Mouse (Mus musculus) ES-Bruce4 (cell line): ENCODE data around the gene Kcnq1. TPM values are rescaled to one million over a fixed set of nuclear protein-coding genes. Genes with fewer than 3 reads are reported as not detected.

Source experiments
- H3K27ac ChIP-seq: 2 replicates; pipeline ENCODE4 v1.5.1; 2012; ENCODE audit warnings: low read length, inconsistent platforms; ENCODE audit not compliant: insufficient read depth
- H3K27me3 ChIP-seq: 2 replicates; pipeline ENCODE4 v1.6.1; 2012; ENCODE audit warnings: mild to moderate bottlenecking, low read length, inconsistent platforms; ENCODE audit not compliant: control insufficient read depth, poor library complexity, insufficient read depth, severe bottlenecking
- H3K36me3 ChIP-seq: 2 replicates; pipeline ENCODE4 v1.6.1; 2012; ENCODE audit warnings: inconsistent platforms, mild to moderate bottlenecking, low read length, moderate library complexity; ENCODE audit not compliant: control insufficient read depth, poor library complexity, insufficient read depth, severe bottlenecking
- H3K4me1 ChIP-seq: one replicate; pipeline ENCODE4 v1.8.1; 2011; ENCODE audit warnings: low read length; ENCODE audit not compliant: control insufficient read depth, insufficient read depth
- H3K4me3 ChIP-seq: 2 replicates; pipeline ENCODE4 v1.5.1; 2011; ENCODE audit warnings: low read depth, mild to moderate bottlenecking, low read length
- H3K9ac ChIP-seq: 2 replicates; pipeline ENCODE4 v1.6.1; 2012; ENCODE audit warnings: low read depth, mild to moderate bottlenecking, inconsistent platforms; ENCODE audit not compliant: poor library complexity, severe bottlenecking
- H3K9me3 ChIP-seq: replicated peaks from 2 replicates; pipeline ENCODE4 v1.6.1; 2012; ENCODE audit warnings: mild to moderate bottlenecking, low read length, inconsistent platforms; ENCODE audit not compliant: control insufficient read depth, poor library complexity, insufficient read depth, severe bottlenecking
- CTCF ChIP-seq: IDR thresholded peaks from one replicate; pipeline ENCODE4 v1.8.1; 2011; ENCODE audit warnings: low read depth, low read length
- EP300 ChIP-seq: IDR thresholded peaks from 2 replicates; pipeline ENCODE4 v1.6.1; 2011; ENCODE audit warnings: low read depth, low read length; ENCODE audit not compliant: insufficient read depth
- POLR2A ChIP-seq: IDR thresholded peaks from one replicate; pipeline ENCODE4 v1.8.1; 2011; ENCODE audit warnings: low read length; ENCODE audit not compliant: insufficient read depth
- polyA plus RNA-seq: library from polyadenylated mRNA; stranded (reverse); fragments of >200 nt; gene quantifications from 2 replicates; pipeline ENCODE4 v1.2.4, GENCODE M21; 2011; ENCODE audit warnings: low read depth; ENCODE audit not compliant: missing spikeins, insufficient read depth, insufficient read length

Gene Kcnq1
- polyA plus RNA-seq, 1 experiment, result not detected

GRCm38 (mm10) chr7:143207044-143207443, 100.9 kb downstream of the Kcnq1 start:
- H3K36me3 ChIP-seq, result no peaks in the 10 kb centered on the region
- no peak overlapping the region for H3K9ac ChIP-seq
- TF ChIP-seq EP300, result no peak
- TF ChIP-seq CTCF, result no peak
- no peak for TF ChIP-seq POLR2A
- no peak overlapping the region for H3K4me3 ChIP-seq
- no peaks in the 10 kb centered on the region for H3K9me3 ChIP-seq
- H3K27me3 ChIP-seq, result no peaks in the 10 kb centered on the region; the same call in 1 of the 2 replicates
- no peaks in the 10 kb centered on the region for H3K4me1 ChIP-seq
- no peak overlapping the region for H3K27ac ChIP-seq

GRCm38 (mm10) chr7:143210796-143211195, 104.6 kb downstream of the Kcnq1 start:
- Histone ChIP-seq H3K27ac (no peak overlapping the region), H3K27me3 (no peaks in the 10 kb centered on the region; the same call in 1 of the 2 replicates), H3K4me3 (no peak overlapping the region), H3K36me3 (no peaks in the 10 kb centered on the region), H3K4me1 (no peaks in the 10 kb centered on the region), H3K9me3 (no peaks in the 10 kb centered on the region), H3K9ac (no peak overlapping the region)
- TF ChIP-seq CTCF, result no peak
- no peak for TF ChIP-seq EP300
- TF ChIP-seq POLR2A, result no peak

GRCm38 (mm10) chr7:143251206-143251605, 145.0 kb downstream of the Kcnq1 start:
- H3K36me3 ChIP-seq, result no peaks in the 10 kb centered on the region
- no peaks in the 10 kb centered on the region for H3K4me1 ChIP-seq
- no peak overlapping the region for H3K4me3 ChIP-seq
- TF ChIP-seq EP300, result no peak
- no peak for TF ChIP-seq POLR2A
- TF ChIP-seq CTCF, result no peak
- H3K9ac ChIP-seq, result no peak overlapping the region
- no peaks in the 10 kb centered on the region for H3K27me3 ChIP-seq
- H3K27ac ChIP-seq, result no peak overlapping the region
- H3K9me3 ChIP-seq, result no peaks in the 10 kb centered on the region

GRCm38 (mm10) chr7:143253126-143253871, 147.1 kb downstream of the Kcnq1 start:
- no peaks in the 10 kb centered on the region for H3K27me3 ChIP-seq
- TF ChIP-seq EP300 (no peak), CTCF (no peak), POLR2A (no peak)
- H3K4me3 ChIP-seq, result no peak overlapping the region
- no peaks in the 10 kb centered on the region for H3K4me1 ChIP-seq
- H3K9me3 ChIP-seq, result no peaks in the 10 kb centered on the region
- H3K36me3 ChIP-seq, result no peaks in the 10 kb centered on the region; the same call in 1 of the 2 replicates
- no peak overlapping the region for H3K9ac ChIP-seq
- no peak overlapping the region for H3K27ac ChIP-seq

DNA sequence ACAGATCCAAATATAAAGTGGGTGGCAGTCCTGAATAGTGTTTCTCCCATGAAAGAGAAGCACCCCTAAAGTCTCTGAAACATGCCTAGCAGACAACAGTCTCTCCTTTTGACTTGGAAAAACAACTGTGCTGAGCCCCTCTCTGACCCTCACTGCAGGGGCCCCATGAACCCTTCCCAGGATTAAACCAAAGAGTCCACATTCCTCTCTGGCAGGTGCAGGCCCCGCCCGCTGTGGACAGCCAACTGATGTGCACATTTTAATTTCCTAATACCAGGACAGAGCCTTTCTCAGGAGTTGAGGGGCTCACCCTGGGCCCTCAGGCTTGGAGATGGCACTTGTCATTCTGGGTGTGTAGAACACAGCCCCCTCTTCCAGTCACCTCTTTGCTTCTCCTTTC, 148.7 kb downstream of the Kcnq1 start:
- no peaks in the 10 kb centered on the region for H3K9me3 ChIP-seq
- H3K4me1 ChIP-seq, result no peaks in the 10 kb centered on the region
- H3K4me3 ChIP-seq, result no peak overlapping the region
- H3K9ac ChIP-seq, result no peak overlapping the region
- no peaks in the 10 kb centered on the region; the same call in 1 of the 2 replicates for H3K36me3 ChIP-seq
- no peak overlapping the region for H3K27ac ChIP-seq
- no peaks in the 10 kb centered on the region for H3K27me3 ChIP-seq
- TF ChIP-seq POLR2A (no peak), CTCF (no peak), EP300 (no peak)

DNA sequence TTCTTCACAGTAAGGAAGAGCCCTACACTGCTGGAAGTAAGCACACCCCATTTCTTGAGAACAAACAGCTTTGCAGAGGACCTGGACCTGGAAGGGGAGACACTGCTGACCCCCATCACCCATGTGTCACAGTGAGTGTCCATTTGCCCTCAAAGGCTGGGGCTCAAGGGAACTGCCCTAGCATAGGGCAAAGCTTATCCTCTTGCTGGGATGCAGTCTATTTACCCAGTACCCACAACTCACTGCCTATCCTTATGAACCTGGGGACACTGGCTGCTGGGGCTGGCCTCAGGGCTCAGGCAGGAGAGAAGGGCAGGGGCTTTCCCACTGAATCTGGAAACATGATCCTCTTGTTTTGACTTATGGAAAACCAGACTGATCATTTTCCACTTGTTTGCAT, 155.1 kb downstream of the Kcnq1 start:
- Histone ChIP-seq H3K27ac (no peak overlapping the region), H3K4me3 (no peak overlapping the region), H3K36me3 (peaks cover 3% of the 10 kb centered on the region; the same call in 1 of the 2 replicates), H3K9me3 (no peaks in the 10 kb centered on the region), H3K9ac (no peak overlapping the region), H3K27me3 (no peaks in the 10 kb centered on the region), H3K4me1 (no peaks in the 10 kb centered on the region)
- no peak for TF ChIP-seq POLR2A
- TF ChIP-seq CTCF, result no peak
- no peak for TF ChIP-seq EP300
